11 mouse cellular contexts compared by ENCODE assay signal in the genomic region with DNA sequence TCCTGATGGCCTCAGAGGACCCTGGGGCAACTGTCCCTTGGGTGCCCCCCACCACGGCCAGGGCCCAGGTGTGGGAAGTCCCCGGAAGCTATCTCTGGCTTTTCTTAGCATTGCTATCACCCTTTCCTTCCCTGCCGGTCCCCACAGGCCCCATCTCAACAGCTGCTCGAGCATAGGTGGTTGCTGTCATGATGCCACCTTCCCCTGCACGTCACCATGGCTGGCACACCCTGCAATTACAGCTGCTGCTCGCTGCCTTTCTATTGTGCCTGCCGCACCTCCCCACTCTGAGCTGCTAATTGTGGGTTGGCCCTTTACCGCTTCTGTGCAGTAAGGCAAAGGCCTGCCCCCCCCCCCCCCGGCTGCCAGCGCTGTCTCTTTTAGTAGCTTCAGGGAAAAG.
DNase-seq lines count a peak whose midpoint lies in the region; ATAC-seq lines count a peak whose summit lies in the region.
"Had no signal": no experiment of that assay in that cellular context is flagged by ENCODE, and none has a peak within 500 bp of the region (broad histone marks: within the 10 kb centered on the region; RNA-seq: fewer than 3 reads in every experiment).

No protein-coding gene starts in this region.

- H3K27ac ChIP-seq in forebrain, embryonic 13.5 days, result peak overlapping the region; percentile 82
- peak overlapping the region; percentile 53; the same call in 1 of the 2 replicates for H3K27ac ChIP-seq in midbrain, embryonic 15.5 days
- H3K27ac ChIP-seq: left cerebral cortex, adult 2 months; liver, embryonic 15.5 days had no signal

- H3K36me3 ChIP-seq in forebrain, embryonic 13.5 days (ENCODE audit: poor library complexity, severe bottlenecking), result no peaks in the 10 kb centered on the region
- H3K36me3 ChIP-seq in midbrain, embryonic 15.5 days (replicated peaks), result no peaks in the 10 kb centered on the region
- H3K36me3 ChIP-seq: liver, embryonic 15.5 days had no signal

- ATAC-seq in forebrain, embryonic 13.5 days, result peak; percentile 82
- peak; percentile 62 for ATAC-seq in midbrain, embryonic 15.5 days (replicated peaks)
- ATAC-seq in erythroid progenitor cell, adult 5-6 weeks (replicated peaks; ENCODE audit: low FRiP score, poor library complexity, severe bottlenecking), result no peak

- peaks cover 36% of the 10 kb centered on the region for H3K4me1 ChIP-seq in forebrain, embryonic 13.5 days
- H3K4me1 ChIP-seq in midbrain, embryonic 15.5 days, result peaks cover 10% of the 10 kb centered on the region

- intact Hi-C loops in left cerebral cortex, postnatal 14 days (cut with DNase I), result no loop called here
- intact Hi-C loops in left cerebral cortex, postnatal 10 days (cut with DNase I), result no loop called here

- peak overlapping the region; percentile 18; the same call in 1 of the 2 replicates for H3K4me2 ChIP-seq in forebrain, embryonic 13.5 days
- no peak overlapping the region for H3K4me2 ChIP-seq in midbrain, embryonic 15.5 days
- H3K4me2 ChIP-seq: liver, embryonic 15.5 days had no signal

- peak; percentile 32 to 43 for DNase-seq in left cerebral cortex, postnatal 14 days (ENCODE audit: low spot score in 2 of 2)
- no peak for DNase-seq in left cerebral cortex, postnatal 10 days (ENCODE audit: extremely low spot score in 1 of 2, low spot score in 2 of 2)
- peak; percentile 47 for DNase-seq in telencephalon, adult 2 months (ENCODE audit: low read depth, low spot score)
- no peak for DNase-seq in embryo, embryonic 10 days (ENCODE audit: low spot score)
- no peak for DNase-seq in cerebellum, adult 11-12 months
- DNase-seq: cerebellum, postnatal 14 days had no signal

- H3K9me3 ChIP-seq in forebrain, embryonic 13.5 days (replicated peaks), result no peaks in the 10 kb centered on the region
- no peaks in the 10 kb centered on the region for H3K9me3 ChIP-seq in midbrain, embryonic 15.5 days
- H3K9me3 ChIP-seq: liver, embryonic 15.5 days had no signal

- H3K4me3 ChIP-seq in forebrain, embryonic 13.5 days, result no peak overlapping the region
- no peak overlapping the region for H3K4me3 ChIP-seq in midbrain, embryonic 15.5 days
- H3K4me3 ChIP-seq: left cerebral cortex, adult 2 months; liver, embryonic 15.5 days had no signal

- 24% methylated on average over 8 of the region's 10 CpGs for WGBS in forebrain, embryonic 13.5 days
- WGBS in midbrain, embryonic 15.5 days, result 33% methylated on average over 10 of the region's 10 CpGs

- H3K27me3 ChIP-seq in forebrain, embryonic 13.5 days, result no peaks in the 10 kb centered on the region
- H3K27me3 ChIP-seq in midbrain, embryonic 15.5 days (replicated peaks), result no peaks in the 10 kb centered on the region
- H3K27me3 ChIP-seq: liver, embryonic 15.5 days had no signal

- H3K9ac ChIP-seq in forebrain, embryonic 13.5 days, result no peak overlapping the region
- no peak overlapping the region for H3K9ac ChIP-seq in midbrain, embryonic 15.5 days
- H3K9ac ChIP-seq: liver, embryonic 15.5 days had no signal

Comparison
In these comparisons a context has a peak if more than half of its experiments do, and no peak if none do; other contexts are left out.
1. DNase-seq: peak in left cerebral cortex, postnatal 14 days (2 of 2) and telencephalon, adult 2 months (single experiment); none in left cerebral cortex, postnatal 10 days (0 of 2), embryo, embryonic 10 days (single experiment) and cerebellum, adult 11-12 months (single experiment).